Mouse (Mus musculus): ENCODE measurements at regions not wholly inside any gene's neighbourhood (a gene's known extent, or its start where the extent isn't known, plus 50 kb on each side); places are given as distances from the start of the nearest gene placed in this dataset.
A peak's percentile ranks its signal among the peaks of the same experiment; 100 is the strongest.

- H3K4me3 ChIP-seq (ENCODE audit: low read depth, low read length), result no peak overlapping the region
- WGBS, result 9% methylated on average over 3 of the region's 3 CpGs
- H3K4me2 ChIP-seq (ENCODE audit: low read depth, low read length, severe bottlenecking), result no peak overlapping the region
- no peak overlapping the region for H3K27ac ChIP-seq (ENCODE audit: low read depth, low read length)
- H3K36me3 ChIP-seq (ENCODE audit: control insufficient read depth, insufficient read depth, low read length), result no peaks in the 10 kb centered on the region
- no peaks in the 10 kb centered on the region for H3K9me3 ChIP-seq (ENCODE audit: control insufficient read depth, low read length)
- peak; percentile 58 for DNase-seq (ENCODE audit: low spot score)
- no peaks in the 10 kb centered on the region for H3K27me3 ChIP-seq (ENCODE audit: control insufficient read depth, insufficient read depth, low read length)
- ATAC-seq (replicated peaks; ENCODE audit: low FRiP score), result no peak
- H3K9ac ChIP-seq (ENCODE audit: low read length), result no peak overlapping the region
- H3K4me1 ChIP-seq (replicated peaks; ENCODE audit: control insufficient read depth, insufficient read depth, low read length), result no peaks in the 10 kb centered on the region
Measured at GRCm38 (mm10) chr2:63503939-63504338, 319.9 kb upstream of the Kcnh7 start.

GRCm38 (mm10) chr2:63476411-63476810 lies 292.3 kb upstream of the Kcnh7 start:
- H3K4me1 ChIP-seq (replicated peaks; ENCODE audit: control insufficient read depth, insufficient read depth, low read length), result no peaks in the 10 kb centered on the region
- WGBS, result 76% methylated on average over 5 of the region's 5 CpGs
- H3K27ac ChIP-seq (ENCODE audit: low read depth, low read length), result no peak overlapping the region
- H3K27me3 ChIP-seq (ENCODE audit: control insufficient read depth, insufficient read depth, low read length), result no peaks in the 10 kb centered on the region
- no peak overlapping the region for H3K4me2 ChIP-seq (ENCODE audit: low read depth, low read length, severe bottlenecking)
- H3K36me3 ChIP-seq (ENCODE audit: control insufficient read depth, insufficient read depth, low read length), result no peaks in the 10 kb centered on the region
- no peaks in the 10 kb centered on the region for H3K9me3 ChIP-seq (ENCODE audit: control insufficient read depth, low read length)
- ATAC-seq (replicated peaks; ENCODE audit: low FRiP score), result no peak
- H3K4me3 ChIP-seq (ENCODE audit: low read depth, low read length), result no peak overlapping the region
- DNase-seq (ENCODE audit: low spot score), result no peak
- H3K9ac ChIP-seq (ENCODE audit: low read length), result no peak overlapping the region

- Histone ChIP-seq H3K4me3 (ENCODE audit: low read depth, low read length) (no peak overlapping the region), H3K27me3 (ENCODE audit: control insufficient read depth, insufficient read depth, low read length) (no peaks in the 10 kb centered on the region), H3K4me2 (ENCODE audit: low read depth, low read length, severe bottlenecking) (no peak overlapping the region), H3K27ac (ENCODE audit: low read depth, low read length) (no peak overlapping the region), H3K36me3 (ENCODE audit: control insufficient read depth, insufficient read depth, low read length) (no peaks in the 10 kb centered on the region), H3K4me1 (replicated peaks; ENCODE audit: control insufficient read depth, insufficient read depth, low read length) (no peaks in the 10 kb centered on the region), H3K9me3 (ENCODE audit: control insufficient read depth, low read length) (no peaks in the 10 kb centered on the region), H3K9ac (ENCODE audit: low read length) (no peak overlapping the region)
- DNase-seq (ENCODE audit: low spot score) (no peak), ATAC-seq (replicated peaks; ENCODE audit: low FRiP score) (0 out of 2 replicates have a peak, but pooled peaks have one; percentile 52)
Measured at GRCm38 (mm10) chr2:63475255-63475654, 291.2 kb upstream of the Kcnh7 start.

DNA sequence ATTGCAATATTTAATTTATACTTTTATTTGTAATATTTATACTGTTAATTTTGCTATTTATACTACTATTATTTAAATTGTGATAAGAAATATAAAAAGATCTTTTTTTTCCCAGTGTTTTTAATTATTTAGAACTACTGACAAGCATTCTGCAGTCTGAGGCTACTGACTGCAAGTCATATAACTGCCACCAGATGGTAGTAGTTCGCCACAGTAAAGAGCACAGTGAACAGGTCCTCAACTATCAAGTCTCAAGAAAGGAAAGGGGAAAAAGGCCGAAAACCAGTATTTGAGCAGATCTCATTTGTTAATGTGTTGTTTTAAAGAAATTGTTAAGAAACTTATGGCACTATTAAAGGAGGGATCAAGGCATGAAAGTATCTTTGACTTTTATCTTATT lies 289.6 kb upstream of the Kcnh7 start:
- Histone ChIP-seq H3K36me3 (ENCODE audit: control insufficient read depth, insufficient read depth, low read length) (no peaks in the 10 kb centered on the region), H3K4me3 (ENCODE audit: low read depth, low read length) (no peak overlapping the region), H3K4me1 (replicated peaks; ENCODE audit: control insufficient read depth, insufficient read depth, low read length) (no peaks in the 10 kb centered on the region; the same call in 1 of the 2 replicates), H3K9ac (ENCODE audit: low read length) (no peak overlapping the region), H3K27ac (ENCODE audit: low read depth, low read length) (no peak overlapping the region), H3K27me3 (ENCODE audit: control insufficient read depth, insufficient read depth, low read length) (no peaks in the 10 kb centered on the region), H3K9me3 (ENCODE audit: control insufficient read depth, low read length) (no peaks in the 10 kb centered on the region), H3K4me2 (ENCODE audit: low read depth, low read length, severe bottlenecking) (no peak overlapping the region)
- peak; percentile 72 for ATAC-seq (replicated peaks; ENCODE audit: low FRiP score)
- peak; percentile 51 for DNase-seq (ENCODE audit: low spot score)
- 27% methylated on average over 2 of the region's 2 CpGs for WGBS

DNA sequence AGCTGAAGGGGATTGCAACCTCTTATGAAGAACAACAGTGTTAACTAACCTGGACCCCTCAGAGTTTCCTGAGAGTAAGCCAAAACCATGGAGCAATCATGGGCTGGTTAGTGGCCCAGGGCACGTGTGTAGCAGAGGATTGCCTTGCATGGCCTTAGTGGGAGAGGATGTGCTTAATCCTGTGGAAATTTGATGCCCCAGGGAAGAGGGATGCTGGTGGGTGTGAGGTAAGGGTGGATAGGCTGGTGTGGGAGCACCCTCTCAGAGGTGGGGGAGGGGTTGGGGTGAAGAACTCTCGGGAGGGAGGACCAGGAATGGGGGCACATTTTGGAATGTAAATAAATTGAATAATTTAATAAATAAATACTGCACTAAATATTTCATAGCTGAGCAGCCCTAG lies 288.2 kb upstream of the Kcnh7 start:
- WGBS, result 75% methylated on average over 2 of the region's 2 CpGs
- Histone ChIP-seq H3K36me3 (ENCODE audit: control insufficient read depth, insufficient read depth, low read length) (no peaks in the 10 kb centered on the region), H3K9me3 (ENCODE audit: control insufficient read depth, low read length) (no peaks in the 10 kb centered on the region), H3K4me3 (ENCODE audit: low read depth, low read length) (no peak overlapping the region), H3K27ac (ENCODE audit: low read depth, low read length) (no peak overlapping the region), H3K9ac (ENCODE audit: low read length) (no peak overlapping the region), H3K4me1 (replicated peaks; ENCODE audit: control insufficient read depth, insufficient read depth, low read length) (no peaks in the 10 kb centered on the region; the same call in 1 of the 2 replicates), H3K4me2 (ENCODE audit: low read depth, low read length, severe bottlenecking) (no peak overlapping the region), H3K27me3 (ENCODE audit: control insufficient read depth, insufficient read depth, low read length) (no peaks in the 10 kb centered on the region)
- DNase-seq (ENCODE audit: low spot score) (no peak), ATAC-seq (replicated peaks; ENCODE audit: low FRiP score) (no peak)

GRCm38 (mm10) chr2:63459112-63459511 lies 275.0 kb upstream of the Kcnh7 start:
- Histone ChIP-seq H3K9ac (ENCODE audit: low read length) (no peak overlapping the region), H3K27ac (ENCODE audit: low read depth, low read length) (no peak overlapping the region)
- WGBS, result 92% methylated on average over 2 of the region's 2 CpGs

GRCm38 (mm10) chr2:63454263-63455011 lies 270.4 kb upstream of the Kcnh7 start:
- Histone ChIP-seq H3K9me3 (ENCODE audit: control insufficient read depth, low read length) (no peaks in the 10 kb centered on the region), H3K9ac (ENCODE audit: low read length) (no peak overlapping the region), H3K27ac (ENCODE audit: low read depth, low read length) (no peak overlapping the region), H3K4me3 (ENCODE audit: low read depth, low read length) (no peak overlapping the region), H3K4me2 (ENCODE audit: low read depth, low read length, severe bottlenecking) (no peak overlapping the region), H3K36me3 (ENCODE audit: control insufficient read depth, insufficient read depth, low read length) (no peaks in the 10 kb centered on the region), H3K27me3 (ENCODE audit: control insufficient read depth, insufficient read depth, low read length) (no peaks in the 10 kb centered on the region), H3K4me1 (replicated peaks; ENCODE audit: control insufficient read depth, insufficient read depth, low read length) (no peaks in the 10 kb centered on the region)
- WGBS, result 74% methylated on average over 10 of the region's 10 CpGs
- ATAC-seq (replicated peaks; ENCODE audit: low FRiP score), result no peak
- no peak for DNase-seq (ENCODE audit: low spot score)

More at GRCm38 (mm10) chr2:63459112-63459511, 275.0 kb upstream of the Kcnh7 start:
- Histone ChIP-seq H3K27me3 (ENCODE audit: control insufficient read depth, insufficient read depth, low read length) (no peaks in the 10 kb centered on the region), H3K4me1 (replicated peaks; ENCODE audit: control insufficient read depth, insufficient read depth, low read length) (no peaks in the 10 kb centered on the region), H3K4me3 (ENCODE audit: low read depth, low read length) (no peak overlapping the region), H3K9me3 (ENCODE audit: control insufficient read depth, low read length) (no peaks in the 10 kb centered on the region), H3K36me3 (ENCODE audit: control insufficient read depth, insufficient read depth, low read length) (no peaks in the 10 kb centered on the region), H3K4me2 (ENCODE audit: low read depth, low read length, severe bottlenecking) (no peak overlapping the region)
- ATAC-seq (replicated peaks; ENCODE audit: low FRiP score) (no peak), DNase-seq (ENCODE audit: low spot score) (no peak)

DNA sequence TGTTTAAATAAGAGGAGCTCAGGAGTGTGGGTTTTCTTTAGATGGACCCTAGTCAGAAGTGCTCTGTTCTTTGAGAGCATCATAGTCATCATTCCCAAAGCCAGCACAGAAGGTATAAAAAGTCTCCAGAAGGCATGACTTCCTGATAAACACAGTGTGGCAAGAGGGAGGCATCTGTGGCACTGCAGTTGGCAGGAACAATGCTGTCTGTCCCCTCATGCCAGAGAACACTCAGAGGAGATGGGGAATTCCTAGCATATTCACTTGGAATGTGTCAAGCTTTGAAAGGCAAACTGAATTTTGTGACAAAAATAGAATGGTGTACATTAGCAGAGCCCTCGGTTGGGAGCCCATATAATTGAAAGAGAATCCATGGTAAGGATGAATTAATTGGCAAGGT lies 268.8 kb upstream of the Kcnh7 start:
- Histone ChIP-seq H3K9me3 (ENCODE audit: control insufficient read depth, low read length) (no peaks in the 10 kb centered on the region), H3K9ac (ENCODE audit: low read length) (no peak overlapping the region), H3K27me3 (ENCODE audit: control insufficient read depth, insufficient read depth, low read length) (no peaks in the 10 kb centered on the region), H3K4me2 (ENCODE audit: low read depth, low read length, severe bottlenecking) (no peak overlapping the region), H3K4me1 (replicated peaks; ENCODE audit: control insufficient read depth, insufficient read depth, low read length) (no peaks in the 10 kb centered on the region), H3K4me3 (ENCODE audit: low read depth, low read length) (no peak overlapping the region), H3K36me3 (ENCODE audit: control insufficient read depth, insufficient read depth, low read length) (no peaks in the 10 kb centered on the region), H3K27ac (ENCODE audit: low read depth, low read length) (no peak overlapping the region)
- DNase-seq (ENCODE audit: low spot score) (no peak), ATAC-seq (replicated peaks; ENCODE audit: low FRiP score) (no peak)
- 53% methylated on average over 1 of the region's 1 CpGs for WGBS

- Histone ChIP-seq H3K27ac (ENCODE audit: low read depth, low read length) (no peak overlapping the region), H3K36me3 (ENCODE audit: control insufficient read depth, insufficient read depth, low read length) (no peaks in the 10 kb centered on the region), H3K4me2 (ENCODE audit: low read depth, low read length, severe bottlenecking) (no peak overlapping the region), H3K9me3 (ENCODE audit: control insufficient read depth, low read length) (no peaks in the 10 kb centered on the region), H3K4me3 (ENCODE audit: low read depth, low read length) (no peak overlapping the region), H3K4me1 (replicated peaks; ENCODE audit: control insufficient read depth, insufficient read depth, low read length) (no peaks in the 10 kb centered on the region), H3K27me3 (ENCODE audit: control insufficient read depth, insufficient read depth, low read length) (no peaks in the 10 kb centered on the region), H3K9ac (ENCODE audit: low read length) (no peak overlapping the region)
- 0 out of 2 replicates have a peak, but pooled peaks have one; percentile 46 for ATAC-seq (replicated peaks; ENCODE audit: low FRiP score)
- 78% methylated on average over 1 of the region's 1 CpGs for WGBS
- no peak for DNase-seq (ENCODE audit: low spot score)
Measured at GRCm38 (mm10) chr2:63452164-63452563, 268.1 kb upstream of the Kcnh7 start.

All from forebrain, embryonic 11.5 days (tissue).